Mouse (Mus musculus): ENCODE data around the gene Fam126a.

DNA sequence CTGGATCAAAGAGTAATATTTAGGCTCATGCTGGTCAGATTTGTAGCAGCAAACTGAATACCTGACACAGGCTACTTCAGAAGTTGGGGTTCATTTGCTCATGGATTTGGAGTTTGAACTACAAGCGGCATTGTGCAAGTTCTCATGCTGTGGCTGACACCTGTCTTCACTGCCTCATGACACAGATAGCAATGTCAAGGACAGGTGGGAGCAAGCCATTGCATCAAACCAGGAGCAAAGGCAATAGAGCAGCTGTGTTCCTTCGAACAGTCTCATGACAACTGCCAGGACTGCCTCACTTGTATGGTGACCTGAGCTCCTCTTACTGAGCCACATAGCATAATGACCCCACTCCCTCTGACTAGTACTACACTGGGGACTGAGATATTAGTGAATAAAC lies 12.9 kb upstream of the Fam126a start:
- TF ChIP-seq GATA1 (IDR thresholded peaks at IDR 0.05; ENCODE audit: borderline replicate concordance, low read length) = no peak
- TF ChIP-seq FLI1 (IDR thresholded peaks at IDR 0.05; ENCODE audit: low read length) = no peak

Measured in megakaryocyte, embryonic 14.5 days (primary cell).